Comparison of ENCODE assay signal across 8 mouse cellular contexts in the genomic region with DNA sequence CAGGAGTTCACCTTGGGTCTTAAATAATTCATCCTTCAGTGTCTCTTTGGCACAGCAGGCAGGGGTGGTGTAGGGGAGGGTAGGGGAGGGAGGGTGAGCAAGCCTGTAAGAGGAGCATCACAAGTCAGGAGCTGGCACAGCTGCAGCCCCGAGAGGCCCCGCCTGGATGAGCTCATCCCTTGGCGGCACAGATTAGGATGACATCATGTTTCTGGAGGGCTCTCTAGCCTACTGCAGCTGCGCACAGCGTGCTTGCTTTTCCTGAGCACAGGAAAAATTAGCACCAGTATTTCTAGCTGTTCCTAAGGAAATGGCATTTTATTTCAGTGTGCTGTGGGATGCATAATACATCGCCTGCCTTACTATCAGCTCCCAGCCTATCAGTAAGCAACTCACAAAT.
DNase-seq lines count a peak whose midpoint lies in the region; ATAC-seq and TF ChIP-seq lines count a peak whose summit lies in the region.

No protein-coding gene starts in this region.

- WGBS in embryonic facial prominence, embryonic 14.5 days: 4% methylated on average over 6 of the region's 6 CpGs
- WGBS in limb, embryonic 12.5 days: 32% methylated on average over 6 of the region's 6 CpGs
- WGBS in midbrain, embryonic 13.5 days: 10% methylated on average over 6 of the region's 6 CpGs
- 11% methylated on average over 6 of the region's 6 CpGs for WGBS in stomach, postnatal 0 days

- H3K27ac ChIP-seq in embryonic facial prominence, embryonic 14.5 days (replicated peaks; ENCODE audit: low read depth, low read length): peak overlapping the region; percentile 80
- H3K27ac ChIP-seq in limb, embryonic 12.5 days: 0 out of 2 replicates have a peak overlapping the region, but pooled peaks have one; percentile 24
- peak overlapping the region; percentile 80 for H3K27ac ChIP-seq in midbrain, embryonic 13.5 days
- peak overlapping the region; percentile 63 for H3K27ac ChIP-seq in stomach, postnatal 0 days (replicated peaks)

- ATAC-seq in embryonic facial prominence, embryonic 14.5 days (ENCODE audit: low read depth): peak; percentile 99
- ATAC-seq in limb, embryonic 12.5 days (ENCODE audit: insufficient number of reproducible peaks, insufficient read depth, low FRiP score, low TSS enrichment, low read depth): peak; percentile 87
- ATAC-seq in midbrain, embryonic 13.5 days: peak; percentile 99
- peak; percentile 93 for ATAC-seq in stomach, postnatal 0 days (ENCODE audit: low FRiP score, low TSS enrichment)

- no peaks in the 10 kb centered on the region for H3K9me3 ChIP-seq in embryonic facial prominence, embryonic 14.5 days (ENCODE audit: control insufficient read depth, low read length)
- no peaks in the 10 kb centered on the region for H3K9me3 ChIP-seq in limb, embryonic 12.5 days
- H3K9me3 ChIP-seq in midbrain, embryonic 13.5 days: no peaks in the 10 kb centered on the region
- no peaks in the 10 kb centered on the region for H3K9me3 ChIP-seq in stomach, postnatal 0 days (ENCODE audit: control insufficient read depth, low read length)

- H3K4me2 ChIP-seq in embryonic facial prominence, embryonic 14.5 days (ENCODE audit: low read depth, low read length): peak overlapping the region; percentile 5; the same call in 1 of the 2 replicates
- H3K4me2 ChIP-seq in limb, embryonic 12.5 days: no peak overlapping the region
- H3K4me2 ChIP-seq in midbrain, embryonic 13.5 days (replicated peaks): 0 out of 2 replicates have a peak overlapping the region, but pooled peaks have one; percentile 9
- H3K4me2 ChIP-seq in stomach, postnatal 0 days (replicated peaks; ENCODE audit: low read depth): no peak overlapping the region

- H3K36me3 ChIP-seq in embryonic facial prominence, embryonic 14.5 days (ENCODE audit: control insufficient read depth, insufficient read depth, low read length): no peaks in the 10 kb centered on the region
- H3K36me3 ChIP-seq in limb, embryonic 12.5 days: no peaks in the 10 kb centered on the region
- H3K36me3 ChIP-seq in midbrain, embryonic 13.5 days: no peaks in the 10 kb centered on the region
- no peaks in the 10 kb centered on the region for H3K36me3 ChIP-seq in stomach, postnatal 0 days (ENCODE audit: control insufficient read depth, insufficient read depth, low read length)

- no peak for TF ChIP-seq EP300 in stomach, postnatal 0 days (optimal IDR thresholded peaks at IDR 0.05)

- DNase-seq in spleen, postnatal 36 days (ENCODE audit: low spot score in 2 of 2): peak; percentile 17 to 24
- DNase-seq in spleen, adult 12 weeks (ENCODE audit: low spot score): no peak
- peak; percentile 97 for DNase-seq in embryonic facial prominence, embryonic 14.5 days (ENCODE audit: low spot score)
- peak; percentile 94 to 96 for DNase-seq in heart, adult 9 months (ENCODE audit: low spot score in 2 of 2)
- peak; percentile 82 to 83 for DNase-seq in kidney, adult 8-10 months
- peak; percentile 88 for DNase-seq in stomach, postnatal 0 days (ENCODE audit: low spot score)

- no peak for TF ChIP-seq CTCF in stomach, postnatal 0 days (IDR thresholded peaks at IDR 0.05; ENCODE audit: low read depth)

- H3K9ac ChIP-seq in embryonic facial prominence, embryonic 14.5 days (ENCODE audit: low read depth, low read length): 0 out of 2 replicates have a peak overlapping the region, but pooled peaks have one; percentile 37
- no peak overlapping the region for H3K9ac ChIP-seq in limb, embryonic 12.5 days (replicated peaks)
- peak overlapping the region; percentile 41; the same call in 1 of the 2 replicates for H3K9ac ChIP-seq in midbrain, embryonic 13.5 days (replicated peaks)
- H3K9ac ChIP-seq in stomach, postnatal 0 days (ENCODE audit: low read length): no peak overlapping the region; the same call in 1 of the 2 replicates

- H3K4me3 ChIP-seq in embryonic facial prominence, embryonic 14.5 days (ENCODE audit: low read depth, low read length): no peak overlapping the region
- H3K4me3 ChIP-seq in limb, embryonic 12.5 days (replicated peaks): no peak overlapping the region
- H3K4me3 ChIP-seq in midbrain, embryonic 13.5 days (replicated peaks): no peak overlapping the region
- no peak overlapping the region for H3K4me3 ChIP-seq in stomach, postnatal 0 days (ENCODE audit: low read depth, low read length)

- peaks cover 20% of the 10 kb centered on the region for H3K4me1 ChIP-seq in embryonic facial prominence, embryonic 14.5 days (ENCODE audit: control insufficient read depth, insufficient read depth, low read length)
- H3K4me1 ChIP-seq in limb, embryonic 12.5 days (replicated peaks): peaks cover 39% of the 10 kb centered on the region
- peaks cover 26% of the 10 kb centered on the region for H3K4me1 ChIP-seq in midbrain, embryonic 13.5 days (replicated peaks)
- peaks cover 6% of the 10 kb centered on the region for H3K4me1 ChIP-seq in stomach, postnatal 0 days (replicated peaks; ENCODE audit: control insufficient read depth, insufficient read depth)

- H3K27me3 ChIP-seq in embryonic facial prominence, embryonic 14.5 days (replicated peaks; ENCODE audit: control insufficient read depth, insufficient read depth, low read length): no peaks in the 10 kb centered on the region
- no peaks in the 10 kb centered on the region for H3K27me3 ChIP-seq in limb, embryonic 12.5 days
- H3K27me3 ChIP-seq in midbrain, embryonic 13.5 days: no peaks in the 10 kb centered on the region
- H3K27me3 ChIP-seq in stomach, postnatal 0 days (ENCODE audit: control insufficient read depth, insufficient read depth, low read length): no peaks in the 10 kb centered on the region

Comparison
In these comparisons a context has a peak if more than half of its experiments do, and no peak if none do; other contexts are left out.
1. H3K27ac ChIP-seq: peak in every context shown above with its lines; median percentile 80 in embryonic facial prominence, embryonic 14.5 days; 80 in midbrain, embryonic 13.5 days; 63 in stomach, postnatal 0 days; 24 in limb, embryonic 12.5 days.
2. H3K4me2 ChIP-seq: peak in embryonic facial prominence, embryonic 14.5 days (single experiment) and midbrain, embryonic 13.5 days (single experiment); none in limb, embryonic 12.5 days (single experiment) and stomach, postnatal 0 days (single experiment).
3. H3K9ac ChIP-seq: peak in embryonic facial prominence, embryonic 14.5 days (single experiment) and midbrain, embryonic 13.5 days (single experiment); none in limb, embryonic 12.5 days (single experiment) and stomach, postnatal 0 days (single experiment).
4. Peak in every context shown above with its lines, with median percentiles within 50 percentile points of each other: ATAC-seq.